ENCODE assay signal across 38 mouse cellular contexts in genomic region chr1:182707459-182707858, GRCm38 (mm10). TPM values are rescaled to one million over a fixed set of nuclear protein-coding genes. Genes with fewer than 3 reads are reported as not detected.
DNase-seq lines count a peak whose midpoint lies in the region; ATAC-seq and TF ChIP-seq lines count a peak whose summit lies in the region.
"Had no signal": no experiment of that assay in that cellular context is flagged by ENCODE, and none has a peak within 500 bp of the region (broad histone marks: within the 10 kb centered on the region; RNA-seq: fewer than 3 reads in every experiment).

No protein-coding gene starts in this region.

- no peak for ATAC-seq in neural tube, embryonic 11.5 days (ENCODE audit: insufficient read depth, low FRiP score, low TSS enrichment)
- peak; percentile 86 for ATAC-seq in granulocyte monocyte progenitor cell, adult 5-6 weeks (replicated peaks; ENCODE audit: poor library complexity, severe bottlenecking)
- peak; percentile 66 for ATAC-seq in megakaryocyte progenitor cell, adult 5-6 weeks (replicated peaks; ENCODE audit: poor library complexity)
- ATAC-seq: forebrain, embryonic 14.5 days; forebrain, postnatal 0 days; hindbrain, postnatal 0 days; inflammation-experienced regulatory T-cells, adult 6 months; Patski had no signal

- no peak overlapping the region for H3K27ac ChIP-seq in neural tube, embryonic 11.5 days (ENCODE audit: low read depth, low read length)
- H3K27ac ChIP-seq in embryonic facial prominence, embryonic 10.5 days (replicated peaks), result no peak overlapping the region
- no peak overlapping the region for H3K27ac ChIP-seq in forebrain, embryonic 10.5 days
- no peak overlapping the region for H3K27ac ChIP-seq in layer of hippocampus, adult 2 months
- H3K27ac ChIP-seq: gastrocnemius, adult 2 months; heart, embryonic 13.5 days; hindbrain, embryonic 14.5 days; hindbrain, postnatal 0 days had no signal

- no peaks in the 10 kb centered on the region for H3K27me3 ChIP-seq in neural tube, embryonic 11.5 days (ENCODE audit: control insufficient read depth, insufficient read depth, low read length)
- no peaks in the 10 kb centered on the region for H3K27me3 ChIP-seq in embryonic facial prominence, embryonic 10.5 days (replicated peaks; ENCODE audit: low read depth, poor library complexity, severe bottlenecking)
- H3K27me3 ChIP-seq in forebrain, embryonic 10.5 days (ENCODE audit: poor library complexity, severe bottlenecking), result no peaks in the 10 kb centered on the region
- H3K27me3 ChIP-seq: heart, embryonic 13.5 days; Patski had no signal

- no peak overlapping the region for H3K4me3 ChIP-seq in neural tube, embryonic 11.5 days (ENCODE audit: low read depth, low read length)
- H3K4me3 ChIP-seq in embryonic facial prominence, embryonic 10.5 days, result no peak overlapping the region
- H3K4me3 ChIP-seq in forebrain, embryonic 10.5 days, result no peak overlapping the region
- no peak overlapping the region for H3K4me3 ChIP-seq in layer of hippocampus, adult 2 months
- H3K4me3 ChIP-seq: gastrocnemius, adult 2 months; heart, embryonic 13.5 days had no signal

- H3K9me3 ChIP-seq in neural tube, embryonic 11.5 days (ENCODE audit: control insufficient read depth, low read length), result no peaks in the 10 kb centered on the region
- H3K9me3 ChIP-seq in embryonic facial prominence, embryonic 10.5 days, result 0 out of 2 replicates have a peak, but pooled peaks cover 6% of the 10 kb centered on the region
- H3K9me3 ChIP-seq in forebrain, embryonic 10.5 days, result peaks cover 18% of the 10 kb centered on the region; the same call in 1 of the 2 replicates

- no peaks in the 10 kb centered on the region for H3K4me1 ChIP-seq in neural tube, embryonic 11.5 days (ENCODE audit: control insufficient read depth, insufficient read depth, low read length)
- H3K4me1 ChIP-seq in embryonic facial prominence, embryonic 10.5 days, result peaks cover 9% of the 10 kb centered on the region
- peaks cover 8% of the 10 kb centered on the region for H3K4me1 ChIP-seq in forebrain, embryonic 10.5 days

- TF ChIP-seq CTCF in layer of hippocampus, adult 2 months (conservative IDR thresholded peaks at IDR 0.05), result no peak

- no peak overlapping the region for H3K9ac ChIP-seq in neural tube, embryonic 11.5 days (ENCODE audit: low read length)
- H3K9ac ChIP-seq: forebrain, postnatal 0 days; heart, embryonic 13.5 days; hindbrain, embryonic 14.5 days had no signal

- no peaks in the 10 kb centered on the region for H3K36me3 ChIP-seq in neural tube, embryonic 11.5 days (ENCODE audit: control insufficient read depth, insufficient read depth, low read length)
- no peaks in the 10 kb centered on the region for H3K36me3 ChIP-seq in embryonic facial prominence, embryonic 10.5 days (replicated peaks)
- H3K36me3 ChIP-seq in forebrain, embryonic 10.5 days (replicated peaks), result no peaks in the 10 kb centered on the region
- H3K36me3 ChIP-seq: heart, embryonic 13.5 days had no signal

- WGBS in neural tube, embryonic 11.5 days, result 93% methylated on average over 4 of the region's 4 CpGs
- 94% methylated on average over 4 of the region's 4 CpGs for WGBS in embryonic facial prominence, embryonic 10.5 days
- 92% methylated on average over 4 of the region's 4 CpGs for WGBS in forebrain, embryonic 10.5 days

- H3K4me2 ChIP-seq in neural tube, embryonic 11.5 days (ENCODE audit: low read depth), result no peak overlapping the region
- H3K4me2 ChIP-seq: heart, embryonic 13.5 days; hindbrain, embryonic 14.5 days had no signal

- DNase-seq in neural tube, embryonic 11.5 days (ENCODE audit: low spot score), result peak; percentile 2
- no peak for DNase-seq in neural tube, embryonic 10.5 days (ENCODE audit: extremely low spot score, low spot score)
- DNase-seq in thymus, postnatal 14 days, result no peak
- no peak for DNase-seq in embryonic facial prominence, embryonic 10.5 days (ENCODE audit: low spot score)
- no peak for DNase-seq in forebrain, embryonic 10.5 days (ENCODE audit: extremely low spot score, low spot score)
- no peak for DNase-seq in layer of hippocampus, adult 2 months (ENCODE audit: low spot score in 2 of 2)
- DNase-seq: adrenal gland, postnatal 10 days; adrenal gland, postnatal 36 days; B cell, adult 2 months; cerebellum, adult 11 months; cerebellum, adult 2 months; cerebellum, adult 9-11 months; cerebellum, postnatal 25 days; embryo, embryonic 11 days; forebrain, postnatal 0 days; gastrocnemius, adult 2 months; gastrocnemius, postnatal 14 days; heart, adult 18-20 months; heart, postnatal 14 days; heart, postnatal 4 days had no signal

RNA-seq across cellular contexts. Expression of gene Ccdc185, which starts 41.5 kb away (rescaled TPM):
- polyA plus RNA-seq in neural tube, embryonic 11.5 days (2014; fragmentation: Nextera tagmentation; extraction: Ambion mirVana), result not detected in 2 replicates
- not detected in 2 replicates for total RNA-seq in granulocyte monocyte progenitor cell, adult 5-6 weeks (2014; fragmentation: Nextera tagmentation)
- total RNA-seq in granulocyte monocyte progenitor cell, adult 5-6 weeks (2017), result not detected in 2 replicates
- total RNA-seq in megakaryocyte progenitor cell, adult 5-6 weeks (2015), result not detected in 2 replicates
- total RNA-seq in megakaryocyte progenitor cell, adult 5-6 weeks (2017), result not detected in 2 replicates
- not detected in 2 replicates for polyA plus RNA-seq in embryonic facial prominence, embryonic 10.5 days (2016; fragmentation: Nextera tagmentation; extraction: Ambion mirVana)
- polyA plus RNA-seq in forebrain, embryonic 10.5 days (2016; fragmentation: Nextera tagmentation; extraction: Ambion mirVana), result not detected in 2 replicates
- under 1 TPM; 0.23 to 0.34 TPM for total RNA-seq in layer of hippocampus, adult 2 months (2021)
- total RNA-seq: adrenal gland, adult 18-20 months; adrenal gland, postnatal 10 days; adrenal gland, postnatal 36 days; forebrain, postnatal 0 days; gastrocnemius, adult 2 months; gastrocnemius, postnatal 14 days; gastrocnemius, postnatal 4 days; heart, adult 18-20 months; heart, postnatal 14 days; heart, postnatal 4 days; hindbrain, postnatal 0 days; MEL had no signal
- polyA plus RNA-seq: cerebellum, adult 2 months; cortical plate, adult 2 months; embryonic facial prominence, embryonic 11.5 days; embryonic facial prominence, embryonic 14.5 days; forebrain, embryonic 11.5 days; forebrain, embryonic 14.5 days; forebrain, postnatal 0 days; frontal cortex, adult 2 months; heart, embryonic 13.5 days; heart, embryonic 16.5 days; hindbrain, embryonic 11.5 days; hindbrain, embryonic 14.5 days; hindbrain, postnatal 0 days; inflammation-experienced regulatory T-cells, adult 6 months; Patski had no signal

RNA-seq across cellular contexts. Expression of gene Susd4, which starts 56.2 kb away (rescaled TPM):
- 29.1 and 30.0 TPM in 2 replicates for polyA plus RNA-seq in neural tube, embryonic 11.5 days (2014; fragmentation: Nextera tagmentation; extraction: Ambion mirVana)
- total RNA-seq in granulocyte monocyte progenitor cell, adult 5-6 weeks (2014; fragmentation: Nextera tagmentation), result not detected in 2 replicates
- total RNA-seq in granulocyte monocyte progenitor cell, adult 5-6 weeks (2017), result not detected in 2 replicates
- total RNA-seq in megakaryocyte progenitor cell, adult 5-6 weeks (2015), result not detected in 2 replicates
- total RNA-seq in megakaryocyte progenitor cell, adult 5-6 weeks (2017), result not detected in 2 replicates
- 13.5 and 14.9 TPM in 2 replicates for polyA plus RNA-seq in embryonic facial prominence, embryonic 10.5 days (2016; fragmentation: Nextera tagmentation; extraction: Ambion mirVana)
- 10.5 and 13.9 TPM in 2 replicates for polyA plus RNA-seq in forebrain, embryonic 10.5 days (2016; fragmentation: Nextera tagmentation; extraction: Ambion mirVana)
- 100 to 1,000 TPM; 127 to 135 TPM for total RNA-seq in layer of hippocampus, adult 2 months (2021)
- total RNA-seq: MEL had no signal

Comparison
In these comparisons a context has a peak if more than half of its experiments do, and no peak if none do; other contexts are left out.
1. RNA of gene Susd4, which starts 56.2 kb away (total RNA-seq): 127 to 135 TPM in layer of hippocampus, adult 2 months; not detected in granulocyte monocyte progenitor cell, adult 5-6 weeks and not detected in megakaryocyte progenitor cell, adult 5-6 weeks; every median in the first group is over 100 times any median in the second.